Mouse (Mus musculus) layer of hippocampus, adult 2 months (tissue): ENCODE data around the gene Lypd6. TPM values are rescaled to one million over a fixed set of nuclear protein-coding genes. Genes with fewer than 3 reads are reported as not detected.
A peak's percentile ranks its signal among the peaks of the same experiment; 100 is the strongest.

Experiments used
- DNase-seq, 2 experiments: peaks; one replicate each; pipeline ENCODE4 v3.0.0; 2022; ENCODE audit warnings: low spot score in 2 of 2
- H3K27ac ChIP-seq: fragments of 200-600 bp; 2 replicates; pipeline ENCODE4 v1.8.1; 2022
- H3K4me3 ChIP-seq: fragments of 200-600 bp; 2 replicates; pipeline ENCODE4 v1.8.1; 2022; ENCODE audit warnings: mild to moderate bottlenecking
- CTCF ChIP-seq: fragments of 200-600 bp; conservative IDR thresholded peaks from 2 replicates; pipeline ENCODE4 v1.8.1; 2022; ENCODE audit warnings: antibody characterized with exemption, mild to moderate bottlenecking, moderate library complexity
- total RNA-seq, 2 experiments: library from RNA; stranded (reverse); gene quantifications; 2 replicates each; pipeline ENCODE4 v1.2.3; 2021

Lypd6 gene
- total RNA-seq, 2 experiments from 2014 or later: 17.5 to 19.5 TPM

GRCm38 (mm10) chr2:50084746-50085145 lies 18.5 kb downstream of the Lypd6 start:
- Histone ChIP-seq H3K27ac (no peak overlapping the region), H3K4me3 (no peak overlapping the region)
- no peak for TF ChIP-seq CTCF
- no peak for DNase-seq

GRCm38 (mm10) chr2:50087761-50088160 lies 21.5 kb downstream of the Lypd6 start:
- TF ChIP-seq CTCF: no peak
- H3K4me3 ChIP-seq: no peak overlapping the region
- no peak overlapping the region for H3K27ac ChIP-seq
- DNase-seq: no peak

- no peak overlapping the region for H3K27ac ChIP-seq
- no peak for DNase-seq
- no peak for TF ChIP-seq CTCF
- H3K4me3 ChIP-seq: no peak overlapping the region
Measured at GRCm38 (mm10) chr2:50096336-50096735, 30.1 kb downstream of the Lypd6 start.

GRCm38 (mm10) chr2:50100364-50101151 lies 34.3 kb downstream of the Lypd6 start:
- H3K4me3 ChIP-seq: no peak overlapping the region
- no peak for DNase-seq
- H3K27ac ChIP-seq: no peak overlapping the region
- no peak for TF ChIP-seq CTCF

GRCm38 (mm10) chr2:50101152-50101450 lies 34.9 kb downstream of the Lypd6 start:
- Histone ChIP-seq H3K27ac (no peak overlapping the region), H3K4me3 (no peak overlapping the region)
- no peak for DNase-seq
- TF ChIP-seq CTCF: no peak

- no peak for TF ChIP-seq CTCF
- no peak for DNase-seq
- no peak overlapping the region for H3K27ac ChIP-seq
- H3K4me3 ChIP-seq: no peak overlapping the region
Measured at GRCm38 (mm10) chr2:50103850-50104503, 37.7 kb downstream of the Lypd6 start.

- DNase-seq: no peak
- TF ChIP-seq CTCF: no peak
- H3K27ac ChIP-seq: no peak overlapping the region
- no peak overlapping the region for H3K4me3 ChIP-seq
Measured at GRCm38 (mm10) chr2:50105590-50105989, 39.4 kb downstream of the Lypd6 start.

- no peak overlapping the region for H3K27ac ChIP-seq
Measured at GRCm38 (mm10) chr2:50105992-50106391, 39.8 kb downstream of the Lypd6 start.

GRCm38 (mm10) chr2:50106879-50107278 lies 40.6 kb downstream of the Lypd6 start:
- Histone ChIP-seq H3K27ac (no peak overlapping the region), H3K4me3 (no peak overlapping the region)
- no peak for DNase-seq
- no peak for TF ChIP-seq CTCF

More at GRCm38 (mm10) chr2:50105992-50106391, 39.8 kb downstream of the Lypd6 start:
- no peak for TF ChIP-seq CTCF
- no peak overlapping the region for H3K4me3 ChIP-seq
- DNase-seq: no peak

GRCm38 (mm10) chr2:50110167-50110566 lies 43.9 kb downstream of the Lypd6 start:
- DNase-seq: no peak
- no peak overlapping the region for H3K4me3 ChIP-seq
- TF ChIP-seq CTCF: no peak; the same call in 1 of the 2 replicates
- peak overlapping the region; percentile 33; the same call in 1 of the 2 replicates for H3K27ac ChIP-seq

GRCm38 (mm10) chr2:50111169-50111568 lies 44.9 kb downstream of the Lypd6 start:
- no peak for DNase-seq
- no peak for TF ChIP-seq CTCF
- H3K4me3 ChIP-seq: no peak overlapping the region
- no peak overlapping the region for H3K27ac ChIP-seq

- TF ChIP-seq CTCF: no peak
- no peak for DNase-seq
- Histone ChIP-seq H3K4me3 (no peak overlapping the region), H3K27ac (no peak overlapping the region)
Measured at GRCm38 (mm10) chr2:50111609-50112008, 45.4 kb downstream of the Lypd6 start.

GRCm38 (mm10) chr2:50112427-50112826 lies 46.2 kb downstream of the Lypd6 start:
- Histone ChIP-seq H3K4me3 (no peak overlapping the region), H3K27ac (no peak overlapping the region)
- DNase-seq: no peak
- TF ChIP-seq CTCF: no peak

- Histone ChIP-seq H3K27ac (no peak overlapping the region), H3K4me3 (no peak overlapping the region)
- DNase-seq: no peak
- no peak for TF ChIP-seq CTCF
Measured at GRCm38 (mm10) chr2:50119101-50119500, 52.9 kb downstream of the Lypd6 start.
